In the genomic region with DNA sequence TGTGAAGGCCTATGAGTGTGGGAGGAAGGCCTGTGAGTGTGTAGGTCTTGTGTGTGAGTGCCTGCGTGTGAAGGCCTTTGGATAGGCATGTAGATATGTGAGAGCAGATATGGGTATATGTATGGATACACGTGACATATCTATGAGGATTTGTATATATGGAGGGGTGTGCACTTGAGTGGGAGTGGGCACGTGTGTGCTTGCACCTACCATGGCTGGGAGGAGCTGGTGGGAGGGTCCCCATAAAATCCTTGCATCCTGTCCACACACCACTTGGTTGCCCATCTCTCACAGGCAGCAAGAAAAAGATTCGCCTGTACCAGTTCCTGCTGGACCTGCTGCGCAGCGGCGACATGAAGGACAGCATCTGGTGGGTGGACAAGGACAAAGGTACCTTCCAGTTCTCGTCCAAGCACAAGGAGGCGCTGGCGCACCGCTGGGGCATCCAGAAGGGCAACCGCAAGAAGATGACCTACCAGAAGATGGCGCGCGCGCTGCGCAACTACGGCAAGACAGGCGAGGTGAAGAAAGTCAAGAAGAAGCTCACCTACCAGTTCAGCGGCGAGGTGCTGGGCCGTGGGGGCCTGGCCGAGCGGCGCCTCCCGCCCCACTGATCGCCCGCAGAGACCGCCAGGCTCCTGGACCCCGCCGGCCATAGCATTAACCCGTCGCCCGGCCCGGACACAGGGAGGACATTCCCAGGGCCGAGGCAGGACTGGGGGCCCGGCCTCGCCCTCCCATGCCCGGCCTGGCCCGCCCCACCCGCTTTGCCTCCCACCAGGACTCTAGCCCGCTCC, we compare ENCODE assay signal across 8 mouse cellular contexts. TPM values are rescaled to one million over a fixed set of nuclear protein-coding genes. Genes with fewer than 3 reads are reported as not detected.
A peak's percentile ranks its signal among the peaks of the same experiment; 100 is the strongest.
DNase-seq lines count a peak whose midpoint lies in the region; ATAC-seq lines count a peak whose summit lies in the region.

No protein-coding gene starts in this region.

- ATAC-seq in heart, embryonic 14.5 days (ENCODE audit: insufficient number of reproducible peaks, insufficient read depth, low FRiP score, low read depth) = 0 out of 2 replicates have a peak, but pooled peaks have one; percentile 10
- peak; percentile 54 for ATAC-seq in liver, embryonic 13.5 days (ENCODE audit: low read depth)
- ATAC-seq in neural tube, embryonic 15.5 days (ENCODE audit: low FRiP score) = no peak; the same call in 1 of the 2 replicates

- peak; percentile 62 for DNase-seq in A20 (ENCODE audit: low read depth, low spot score)
- DNase-seq in brain, adult 2 months (ENCODE audit: low read depth, low spot score) = peak; percentile 97
- peak; percentile 76 for DNase-seq in fibroblast of lung, adult 2 months (ENCODE audit: low read depth)
- DNase-seq in kidney, postnatal 25 days = peak; percentile 96 to 99
- peak; percentile 82 for DNase-seq in liver, embryonic 13.5 days
- DNase-seq in testis, postnatal 14 days (ENCODE audit: low spot score) = peak; percentile 86

- WGBS in heart, embryonic 14.5 days = 9% methylated on average over 40 of the region's 42 CpGs
- 56% methylated on average over 42 of the region's 42 CpGs for WGBS in liver, embryonic 13.5 days (ENCODE audit: insufficient replicate concordance)
- WGBS in neural tube, embryonic 15.5 days = 8% methylated on average over 40 of the region's 42 CpGs

- peak overlapping the region; percentile 78 for H3K9ac ChIP-seq in heart, embryonic 14.5 days (ENCODE audit: low read length)
- peak overlapping the region; percentile 40; the same call in 1 of the 2 replicates for H3K9ac ChIP-seq in liver, embryonic 13.5 days
- H3K9ac ChIP-seq in neural tube, embryonic 15.5 days (replicated peaks) = peak overlapping the region; percentile 41; the same call in 1 of the 2 replicates

- peaks cover 28 to 38% of the 10 kb centered on the region in 2 experiments for H3K4me1 ChIP-seq in heart, embryonic 14.5 days (ENCODE audit: control insufficient read depth in 2 of 2, insufficient read depth in 2 of 2, low read length in 2 of 2)
- H3K4me1 ChIP-seq in liver, embryonic 13.5 days (replicated peaks) = peaks cover 36% of the 10 kb centered on the region
- peaks cover 3% of the 10 kb centered on the region; the same call in 1 of the 2 replicates for H3K4me1 ChIP-seq in neural tube, embryonic 15.5 days

- peaks cover 11% of the 10 kb centered on the region for H3K36me3 ChIP-seq in heart, embryonic 14.5 days (ENCODE audit: control insufficient read depth, insufficient read depth, low read length)
- H3K36me3 ChIP-seq in liver, embryonic 13.5 days = no peaks in the 10 kb centered on the region
- H3K36me3 ChIP-seq in neural tube, embryonic 15.5 days = no peaks in the 10 kb centered on the region

- H3K27ac ChIP-seq in heart, embryonic 14.5 days (replicated peaks in 1 of 2; ENCODE audit: control insufficient read depth in 1 of 2, insufficient read depth in 1 of 2, low read depth in 2 of 2, low read length in 2 of 2) = peak overlapping the region in 1 of 2 experiments; percentile 65; a peak in 2 of 4 replicates
- no peak overlapping the region for H3K27ac ChIP-seq in liver, embryonic 13.5 days
- H3K27ac ChIP-seq in neural tube, embryonic 15.5 days (replicated peaks) = no peak overlapping the region

- H3K4me3 ChIP-seq in heart, embryonic 14.5 days (ENCODE audit: control insufficient read depth in 1 of 2, insufficient read depth in 1 of 2, low read depth in 1 of 2, low read length in 2 of 2) = peak overlapping the region; percentile 38 to 45
- H3K4me3 ChIP-seq in liver, embryonic 13.5 days (replicated peaks) = peak overlapping the region; percentile 42
- H3K4me3 ChIP-seq in neural tube, embryonic 15.5 days (replicated peaks) = peak overlapping the region; percentile 31

- H3K27me3 ChIP-seq in heart, embryonic 14.5 days (ENCODE audit: control insufficient read depth, insufficient read depth, low read length) = no peaks in the 10 kb centered on the region
- no peaks in the 10 kb centered on the region for H3K27me3 ChIP-seq in liver, embryonic 13.5 days
- H3K27me3 ChIP-seq in neural tube, embryonic 15.5 days (replicated peaks) = peaks cover 8% of the 10 kb centered on the region

- no peaks in the 10 kb centered on the region for H3K9me3 ChIP-seq in heart, embryonic 14.5 days (ENCODE audit: control insufficient read depth, low read length)
- no peaks in the 10 kb centered on the region for H3K9me3 ChIP-seq in liver, embryonic 13.5 days (replicated peaks)
- no peaks in the 10 kb centered on the region for H3K9me3 ChIP-seq in neural tube, embryonic 15.5 days (replicated peaks)

- peak overlapping the region; percentile 94 for H3K4me2 ChIP-seq in heart, embryonic 14.5 days (ENCODE audit: low read length)
- H3K4me2 ChIP-seq in liver, embryonic 13.5 days = peak overlapping the region; percentile 58
- H3K4me2 ChIP-seq in neural tube, embryonic 15.5 days = peak overlapping the region; percentile 70

RNA-seq across cellular contexts. Expression of gene Mybpc3, which starts 3.0 kb away (rescaled TPM):
- polyA plus RNA-seq in heart, embryonic 14.5 days (2014; fragmentation: Nextera tagmentation; extraction: Ambion mirVana) = 789 and 806 TPM in 2 replicates
- polyA plus RNA-seq in liver, embryonic 13.5 days (2015; fragmentation: Nextera tagmentation; extraction: Ambion mirVana) = 0.14 and 0.95 TPM in 2 replicates
- 0.33 TPM in 1 of 2 replicates, not detected in the other for polyA plus RNA-seq in neural tube, embryonic 15.5 days (2015; fragmentation: Nextera tagmentation; extraction: Ambion mirVana)

RNA-seq across cellular contexts. Expression of gene Spi1, which starts 32.8 kb away (rescaled TPM):
- polyA plus RNA-seq in heart, embryonic 14.5 days (2014; fragmentation: Nextera tagmentation; extraction: Ambion mirVana) = 4.8 and 5.1 TPM in 2 replicates
- polyA plus RNA-seq in liver, embryonic 13.5 days (2015; fragmentation: Nextera tagmentation; extraction: Ambion mirVana) = 14.1 and 15.1 TPM in 2 replicates
- polyA plus RNA-seq in neural tube, embryonic 15.5 days (2015; fragmentation: Nextera tagmentation; extraction: Ambion mirVana) = 3.6 and 6.7 TPM in 2 replicates

RNA-seq across cellular contexts. Expression of gene Slc39a13, which starts 44.8 kb away (rescaled TPM):
- 50.6 and 52.0 TPM in 2 replicates for polyA plus RNA-seq in heart, embryonic 14.5 days (2014; fragmentation: Nextera tagmentation; extraction: Ambion mirVana)
- 10.6 and 10.9 TPM in 2 replicates for polyA plus RNA-seq in liver, embryonic 13.5 days (2015; fragmentation: Nextera tagmentation; extraction: Ambion mirVana)
- 35.5 and 43.2 TPM in 2 replicates for polyA plus RNA-seq in neural tube, embryonic 15.5 days (2015; fragmentation: Nextera tagmentation; extraction: Ambion mirVana)

Comparison
In these comparisons a context has a peak if more than half of its experiments do, and no peak if none do; other contexts are left out.
1. RNA of gene Mybpc3, which starts 3.0 kb away (polyA plus RNA-seq): 789 to 806 TPM in heart, embryonic 14.5 days; 0.14 to 0.95 TPM in liver, embryonic 13.5 days and 0.33 TPM in neural tube, embryonic 15.5 days; every median in the first group is over 100 times any median in the second.
2. Peak in every context shown above with its lines, with median percentiles within 50 percentile points of each other: DNase-seq, H3K4me2 ChIP-seq, H3K4me3 ChIP-seq and H3K9ac ChIP-seq.